Mouse (Mus musculus) spleen, adult 2 months (tissue): Measurements from ENCODE around the gene Slc22a15.

Source experiments
- CTCF ChIP-seq: fragments of 200-500 bp; IDR thresholded peaks from 2 replicates; pipeline ENCODE4 v1.5.1; 2011; ENCODE audit warnings: mild to moderate bottlenecking, inconsistent platforms; ENCODE audit not compliant: insufficient read depth, insufficient read length, insufficient replicate concordance; ENCODE audit errors: extremely low read depth
- POLR2A ChIP-seq: fragments of 200-500 bp; IDR thresholded peaks from 2 replicates; pipeline ENCODE4 v1.6.1; 2011; ENCODE audit warnings: low read depth, low read length, inconsistent platforms

GRCm38 (mm10) chr3:101895376-101895910 is 28.8 kb downstream of the Slc22a15 start:
- TF ChIP-seq CTCF (no peak), POLR2A (no peak)
